Mouse (Mus musculus) midbrain, embryonic 10.5 days (tissue): ENCODE results near the gene Znrf1. TPM values are rescaled to one million over a fixed set of nuclear protein-coding genes. Genes with fewer than 3 reads are reported as not detected.

Experiments used
- DNase-seq: peaks from one replicate; pipeline ENCODE4 v3.0.0-alpha.2; 2017; ENCODE audit warnings: low spot score
- H3K27ac ChIP-seq: fragments of 300-500 bp; sonication (generic); replicated peaks from 2 replicates; pipeline ENCODE4 v1.5.1; 2016; ENCODE audit warnings: mild to moderate bottlenecking
- H3K27me3 ChIP-seq: fragments of 300-500 bp; sonication (generic); 2 replicates; pipeline ENCODE4 v1.6.1; 2016; ENCODE audit warnings: low read depth, mild to moderate bottlenecking; ENCODE audit not compliant: poor library complexity, severe bottlenecking
- H3K36me3 ChIP-seq: fragments of 300-500 bp; sonication (generic); 2 replicates; pipeline ENCODE4 v1.6.1; 2016; ENCODE audit warnings: mild to moderate bottlenecking, moderate library complexity
- H3K4me1 ChIP-seq: fragments of 300-500 bp; sonication (generic); 2 replicates; pipeline ENCODE4 v1.6.1; 2016
- H3K4me3 ChIP-seq: fragments of 300-500 bp; sonication (generic); 2 replicates; pipeline ENCODE4 v1.5.1; 2016; ENCODE audit warnings: mild to moderate bottlenecking, moderate library complexity
- H3K9me3 ChIP-seq: fragments of 300-500 bp; sonication (generic); replicated peaks from 2 replicates; pipeline ENCODE4 v1.6.1; 2016; ENCODE audit warnings: mild to moderate bottlenecking
- WGBS: fragments of 180-500 bp; shearing (Covaris S2); methylation state at CpG from one replicate; pipeline ENCODE4 v1.1.7; 2016; 5-methylcytosine and 5-hydroxymethylcytosine counted together
- polyA plus RNA-seq: library from polyadenylated mRNA; unstranded; fragments of >200 nt; fragmentation: Nextera tagmentation; extraction: Ambion mirVana; gene quantifications from 2 replicates; pipeline ENCODE4 v1.2.1, GENCODE M21; 2016

Znrf1 gene
- polyA plus RNA-seq, 1 experiment from 2014 or later: 28.1 TPM

DNA sequence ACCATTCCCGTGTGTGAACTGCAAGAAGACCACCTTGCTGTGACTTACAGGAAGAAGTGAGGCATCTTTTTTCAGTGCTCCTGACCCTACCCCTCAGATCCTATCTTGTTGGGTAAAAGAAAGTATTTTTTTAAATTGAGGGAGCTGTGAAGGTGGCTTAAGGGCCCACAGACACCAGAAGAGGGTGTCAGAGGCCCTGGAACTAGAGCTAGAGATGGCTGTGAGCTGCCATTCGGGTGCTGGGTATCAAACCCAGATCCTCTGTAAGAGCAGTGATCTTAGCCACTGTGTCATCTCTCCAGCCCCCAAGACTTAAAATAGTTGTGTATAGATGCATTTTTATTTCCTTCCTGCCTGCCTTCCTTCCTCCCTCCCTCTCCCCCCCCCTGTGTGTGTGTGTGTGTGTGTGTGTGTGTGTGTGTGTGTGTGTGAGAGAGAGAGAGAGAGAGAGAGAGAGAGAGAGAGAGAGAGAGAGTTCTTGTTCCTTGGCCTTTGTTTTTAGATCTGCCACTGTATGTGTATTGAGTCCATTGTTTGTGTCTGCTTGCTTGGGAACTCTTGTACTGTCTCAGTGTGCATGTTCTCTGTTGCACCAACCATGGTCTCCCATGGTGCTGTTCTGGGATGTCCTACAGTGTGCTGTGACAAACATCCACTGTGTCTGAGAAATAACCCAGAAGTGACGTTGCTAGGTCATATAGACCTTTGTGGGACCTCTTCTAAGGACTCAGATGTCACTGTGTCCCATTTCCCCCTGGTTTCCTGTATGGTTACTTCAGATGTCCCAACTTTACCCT is 58.3 kb downstream of the Znrf1 start:
- WGBS: 87% methylated on average over 3 of the region's 3 CpGs
- Histone ChIP-seq H3K4me3 (no peak overlapping the region), H3K4me1 (peaks cover 47% of the 10 kb centered on the region), H3K27me3 (no peaks in the 10 kb centered on the region), H3K9me3 (no peaks in the 10 kb centered on the region), H3K27ac (no peak overlapping the region), H3K36me3 (0 out of 2 replicates have a peak, but pooled peaks cover 3% of the 10 kb centered on the region)
- DNase-seq: no peak

- no peak for DNase-seq
- Histone ChIP-seq H3K9me3 (no peaks in the 10 kb centered on the region), H3K27me3 (no peaks in the 10 kb centered on the region), H3K4me1 (peaks cover 47% of the 10 kb centered on the region), H3K27ac (no peak overlapping the region), H3K4me3 (no peak overlapping the region), H3K36me3 (0 out of 2 replicates have a peak, but pooled peaks cover 3% of the 10 kb centered on the region)
- 94% methylated on average over 2 of the region's 2 CpGs for WGBS
Measured at GRCm38 (mm10) chr8:111594951-111595350, 59.1 kb downstream of the Znrf1 start.

- Histone ChIP-seq H3K4me1 (peaks cover 47% of the 10 kb centered on the region), H3K27me3 (no peaks in the 10 kb centered on the region), H3K4me3 (no peak overlapping the region), H3K36me3 (0 out of 2 replicates have a peak, but pooled peaks cover 2% of the 10 kb centered on the region), H3K27ac (no peak overlapping the region), H3K9me3 (no peaks in the 10 kb centered on the region)
- no peak for DNase-seq
- WGBS: 87% methylated on average over 15 of the region's 15 CpGs
Measured at GRCm38 (mm10) chr8:111595712-111596484, 60.0 kb downstream of the Znrf1 start.

DNA sequence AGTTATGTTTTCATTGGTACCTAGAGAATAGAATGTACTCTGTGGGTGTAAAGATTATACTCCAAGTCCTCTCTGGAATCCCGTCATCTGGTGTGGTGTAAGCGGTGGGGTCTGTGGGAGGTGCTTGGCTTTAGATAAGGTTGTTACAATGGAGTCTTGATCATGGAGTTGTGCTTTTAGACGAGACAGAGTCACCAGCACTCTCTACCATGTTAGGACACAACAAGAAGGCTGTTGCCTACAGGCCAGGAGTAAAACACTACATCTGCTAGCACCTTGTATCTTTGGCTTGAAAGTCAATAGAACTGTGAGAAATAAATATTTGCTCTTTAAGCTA is 60.6 kb downstream of the Znrf1 start:
- 74% methylated on average over 3 of the region's 3 CpGs for WGBS
- Histone ChIP-seq H3K27ac (no peak overlapping the region), H3K4me3 (no peak overlapping the region), H3K4me1 (peaks cover 47% of the 10 kb centered on the region), H3K36me3 (no peaks in the 10 kb centered on the region), H3K27me3 (no peaks in the 10 kb centered on the region), H3K9me3 (no peaks in the 10 kb centered on the region)
- DNase-seq: no peak

DNA sequence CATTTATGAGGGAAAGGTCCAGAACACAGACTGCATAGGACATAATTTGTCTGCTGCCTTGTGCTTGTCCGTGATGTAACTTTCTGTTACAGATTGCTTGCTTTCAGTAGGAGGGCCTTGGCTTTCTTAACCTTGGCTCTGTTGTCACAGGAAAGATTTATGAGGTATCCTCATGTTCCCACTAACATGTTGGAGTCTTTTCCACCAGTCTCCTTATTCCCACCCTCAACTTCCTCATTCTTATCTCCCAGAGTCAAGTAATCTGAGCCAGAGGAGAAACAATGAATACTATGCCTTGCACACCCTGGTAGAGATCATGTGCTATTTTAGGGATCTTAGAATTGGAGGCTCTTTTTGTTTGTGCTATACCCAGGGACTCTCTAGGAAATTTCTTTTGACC is 61.4 kb downstream of the Znrf1 start:
- H3K36me3 ChIP-seq: no peaks in the 10 kb centered on the region
- H3K27me3 ChIP-seq: no peaks in the 10 kb centered on the region
- no peak overlapping the region for H3K4me3 ChIP-seq
- 82% methylated on average over 1 of the region's 1 CpGs for WGBS
- no peak for DNase-seq
- H3K27ac ChIP-seq: no peak overlapping the region
- H3K4me1 ChIP-seq: peaks cover 42% of the 10 kb centered on the region
- no peaks in the 10 kb centered on the region for H3K9me3 ChIP-seq

GRCm38 (mm10) chr8:111599707-111600444 is 64.0 kb downstream of the Znrf1 start:
- peaks cover 28% of the 10 kb centered on the region for H3K4me1 ChIP-seq
- no peak for DNase-seq
- H3K4me3 ChIP-seq: no peak overlapping the region
- H3K36me3 ChIP-seq: peaks cover 6% of the 10 kb centered on the region; the same call in 1 of the 2 replicates
- H3K27ac ChIP-seq: no peak overlapping the region
- 86% methylated on average over 9 of the region's 9 CpGs for WGBS
- H3K9me3 ChIP-seq: no peaks in the 10 kb centered on the region
- H3K27me3 ChIP-seq: no peaks in the 10 kb centered on the region

DNA sequence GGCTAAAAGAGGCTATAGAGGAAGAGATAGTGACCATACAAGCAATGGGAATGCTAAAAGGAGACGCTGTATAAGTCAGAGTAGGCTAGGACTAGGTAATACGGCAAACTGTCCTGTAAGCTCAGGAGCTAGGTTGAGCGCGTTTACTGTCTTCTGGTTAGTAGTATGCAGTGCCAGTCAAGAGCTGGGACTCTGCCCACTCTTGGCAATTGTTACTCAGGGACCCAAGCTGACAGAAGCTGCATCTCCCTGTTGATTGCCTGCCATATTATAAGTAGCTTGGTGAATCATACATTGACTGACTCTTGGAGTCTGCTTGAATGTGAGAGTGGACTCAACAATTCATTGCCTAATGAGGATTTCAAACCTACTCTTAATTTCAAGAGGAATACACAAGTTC is 66.2 kb downstream of the Znrf1 start:
- no peak for DNase-seq
- Histone ChIP-seq H3K27me3 (no peaks in the 10 kb centered on the region), H3K27ac (no peak overlapping the region), H3K4me3 (no peak overlapping the region), H3K9me3 (no peaks in the 10 kb centered on the region), H3K36me3 (peaks cover 12% of the 10 kb centered on the region; the same call in 1 of the 2 replicates), H3K4me1 (peaks cover 8% of the 10 kb centered on the region)
- 96% methylated on average over 4 of the region's 4 CpGs for WGBS

DNA sequence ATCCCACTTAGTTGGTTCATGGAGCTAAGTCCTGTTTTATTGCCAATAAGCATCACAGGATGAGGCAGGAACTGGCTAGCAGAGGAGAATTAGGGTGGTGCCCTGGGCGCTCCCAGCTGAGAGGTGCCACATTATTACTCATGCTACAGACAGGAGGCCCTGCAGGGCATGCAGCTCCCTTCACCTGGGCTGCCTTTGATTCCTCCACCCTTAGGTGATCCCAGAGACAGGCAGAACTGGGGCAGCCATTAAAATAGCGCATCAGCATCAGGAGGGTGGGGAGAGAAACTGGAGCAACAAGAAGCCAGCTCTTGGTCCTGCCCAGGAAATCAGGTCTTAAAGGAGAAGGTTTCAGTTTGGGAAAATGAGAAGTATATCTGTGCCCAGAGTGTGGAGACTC is 69.1 kb downstream of the Znrf1 start:
- no peak for DNase-seq
- H3K4me1 ChIP-seq: no peaks in the 10 kb centered on the region
- 92% methylated on average over 2 of the region's 2 CpGs for WGBS

GRCm38 (mm10) chr8:111606961-111607360 is 71.1 kb downstream of the Znrf1 start:
- Histone ChIP-seq H3K36me3 (peaks cover 35% of the 10 kb centered on the region), H3K4me3 (no peak overlapping the region), H3K4me1 (no peaks in the 10 kb centered on the region), H3K27ac (no peak overlapping the region), H3K27me3 (no peaks in the 10 kb centered on the region), H3K9me3 (no peaks in the 10 kb centered on the region)
- no peak for DNase-seq
- 87% methylated on average over 9 of the region's 9 CpGs for WGBS

More for the DNA sequence above, 69.1 kb downstream of the Znrf1 start:
- Histone ChIP-seq H3K4me3 (no peak overlapping the region), H3K36me3 (peaks cover 21% of the 10 kb centered on the region), H3K27ac (no peak overlapping the region), H3K9me3 (no peaks in the 10 kb centered on the region), H3K27me3 (no peaks in the 10 kb centered on the region)

GRCm38 (mm10) chr8:111607414-111607813 is 71.5 kb downstream of the Znrf1 start:
- Histone ChIP-seq H3K9me3 (no peaks in the 10 kb centered on the region), H3K4me1 (no peaks in the 10 kb centered on the region), H3K27me3 (no peaks in the 10 kb centered on the region), H3K27ac (no peak overlapping the region), H3K36me3 (peaks cover 40% of the 10 kb centered on the region), H3K4me3 (no peak overlapping the region)
- no peak for DNase-seq
- WGBS: 95% methylated on average over 7 of the region's 7 CpGs

- Histone ChIP-seq H3K4me1 (peaks cover 2% of the 10 kb centered on the region; the same call in 1 of the 2 replicates), H3K36me3 (peaks cover 45% of the 10 kb centered on the region), H3K27me3 (no peaks in the 10 kb centered on the region), H3K27ac (no peak overlapping the region), H3K9me3 (no peaks in the 10 kb centered on the region), H3K4me3 (no peak overlapping the region)
- no peak for DNase-seq
- 84% methylated on average over 5 of the region's 5 CpGs for WGBS
Measured at GRCm38 (mm10) chr8:111613181-111613580, 77.3 kb downstream of the Znrf1 start.

GRCm38 (mm10) chr8:111614786-111615701 is 79.1 kb downstream of the Znrf1 start:
- Histone ChIP-seq H3K36me3 (peaks cover 51% of the 10 kb centered on the region), H3K27me3 (no peaks in the 10 kb centered on the region), H3K4me1 (peaks cover 2% of the 10 kb centered on the region; the same call in 1 of the 2 replicates), H3K4me3 (no peak overlapping the region), H3K9me3 (no peaks in the 10 kb centered on the region), H3K27ac (no peak overlapping the region)
- WGBS: 90% methylated on average over 6 of the region's 6 CpGs
- no peak for DNase-seq
